Mouse (Mus musculus) E14TG2a.4 (cell line): ENCODE measurements around the gene Adam17.

ENCODE experiments used
- CTCF ChIP-seq: conservative IDR thresholded peaks from 2 replicates; pipeline ENCODE4 v1.5.1; 2014; ENCODE audit warnings: low read length
- NANOG ChIP-seq: IDR thresholded peaks from 2 replicates; pipeline ENCODE4 v1.6.1; 2014; ENCODE audit warnings: borderline replicate concordance, low read length, mixed read lengths

DNA sequence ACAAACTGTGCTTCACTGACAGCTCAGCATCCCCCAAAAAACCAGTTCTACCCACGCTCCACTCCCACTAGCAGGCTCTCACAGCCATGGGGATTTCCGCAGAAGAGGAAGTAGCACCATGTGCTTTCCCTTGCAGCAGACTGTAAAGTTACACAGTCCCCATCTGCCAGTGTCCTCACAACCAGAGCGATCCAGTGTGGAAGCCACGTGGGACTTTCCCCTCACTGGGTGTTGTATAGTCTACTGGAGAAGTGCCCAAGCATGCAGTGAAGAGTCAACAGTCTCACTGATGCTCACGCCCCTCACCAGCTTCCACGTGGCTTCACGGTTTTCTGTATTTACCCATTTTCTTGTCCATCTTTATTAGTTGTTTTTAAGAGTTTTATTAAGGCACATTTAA lies 37.6 kb downstream of the Adam17 start:
- TF ChIP-seq NANOG (no peak), CTCF (no peak)
